Mouse (Mus musculus) G1E (cell line): Measurements from ENCODE around the gene Map7d3.

Experiments
- CTCF ChIP-seq: IDR thresholded peaks from 2 replicates; pipeline ENCODE4 v1.5.1; 2012; ENCODE audit warnings: low read depth, low read length, inconsistent platforms, mixed read lengths
- GATA1 ChIP-seq: IDR thresholded peaks from 2 replicates; pipeline ENCODE4 v1.6.1; 2012; ENCODE audit warnings: borderline replicate concordance, low read length, inconsistent platforms, mixed read lengths
- GATA2 ChIP-seq: IDR thresholded peaks from 2 replicates; pipeline ENCODE4 v1.6.1; 2012; ENCODE audit warnings: low read depth, low read length, inconsistent platforms, borderline replicate concordance
- POLR2AphosphoS5 ChIP-seq: IDR thresholded peaks from 2 replicates; pipeline ENCODE4 v1.6.1; 2012; ENCODE audit warnings: low read depth, low read length, inconsistent platforms; ENCODE audit not compliant: insufficient replicate concordance
- TAL1 ChIP-seq: conservative IDR thresholded peaks from 2 replicates; pipeline ENCODE4 v1.6.1; 2012; ENCODE audit warnings: low read depth, low read length, inconsistent platforms, mixed read lengths

- TF ChIP-seq CTCF = no peak
- no peak for TF ChIP-seq GATA2
- no peak for TF ChIP-seq GATA1
- TF ChIP-seq TAL1 = no peak
- no peak for TF ChIP-seq POLR2AphosphoS5
These were observed 70.0 kb downstream of the Map7d3 start for GRCm38 (mm10) chrX:56752144-56752543.
